Mouse (Mus musculus) thymus, adult 2 months (tissue): ENCODE measurements at regions not wholly inside any gene's neighbourhood (a gene's known extent, or its start where the extent isn't known, plus 50 kb on each side); places are given as distances from the start of the nearest gene placed in this dataset.

ENCODE experiments used
- CTCF ChIP-seq: fragments of 200-500 bp; IDR thresholded peaks from 2 replicates; pipeline ENCODE4 v1.5.1; 2012; ENCODE audit warnings: mild to moderate bottlenecking, control low read depth, low read length, moderate library complexity, borderline replicate concordance; ENCODE audit not compliant: control insufficient read depth, poor library complexity, insufficient read depth; ENCODE audit errors: extremely low read depth
- POLR2A ChIP-seq: fragments of 200-500 bp; IDR thresholded peaks from 2 replicates; pipeline ENCODE4 v1.6.1; 2012; ENCODE audit warnings: mild to moderate bottlenecking, low read length, control low read depth, moderate library complexity; ENCODE audit not compliant: control insufficient read depth, poor library complexity, insufficient read depth; ENCODE audit errors: extremely low read depth

DNA sequence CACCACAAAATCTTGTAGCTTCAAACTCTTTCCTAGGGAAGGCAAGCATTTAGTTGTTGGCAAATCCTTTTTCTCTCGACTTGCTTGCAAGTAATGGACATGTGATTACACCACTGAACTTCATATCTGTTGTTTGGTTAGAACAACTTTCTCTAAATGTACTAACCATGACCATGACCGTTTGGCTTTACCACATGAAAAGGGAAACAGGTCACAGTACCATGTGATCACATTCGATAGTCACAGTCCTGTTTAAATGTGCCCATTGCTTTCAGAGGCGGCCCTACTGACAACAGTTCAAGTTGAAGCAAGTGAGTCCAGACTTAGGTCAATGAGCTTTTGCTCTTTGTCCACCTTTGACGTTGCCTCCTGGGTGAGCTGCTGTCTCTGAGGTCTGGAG is 211.1 kb downstream of the Foxo1 start:
- TF ChIP-seq CTCF (no peak), POLR2A (no peak)
